Comparison of ENCODE assay signal across 13 mouse cellular contexts in the genomic region with DNA sequence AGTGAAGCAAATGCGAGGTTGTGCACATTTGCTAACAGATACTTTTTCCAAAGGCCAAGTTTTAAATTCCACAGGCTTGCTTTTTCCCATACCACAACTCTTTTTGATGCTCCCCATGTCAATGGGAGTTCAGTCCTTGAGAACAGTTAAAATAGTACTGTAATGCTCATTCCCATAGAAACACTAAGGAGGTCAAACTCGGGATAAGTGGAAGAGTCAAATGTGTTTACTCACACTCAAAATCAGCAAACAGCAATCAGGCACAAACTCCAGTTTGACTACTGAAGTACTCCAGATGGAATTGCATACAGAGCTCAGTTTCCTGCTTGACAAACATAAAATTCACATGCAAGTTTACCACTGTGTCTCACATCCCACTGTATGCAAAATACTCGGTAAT.
"Had no signal": no experiment of that assay in that cellular context is flagged by ENCODE, and none has a peak within 500 bp of the region (broad histone marks: within the 10 kb centered on the region; RNA-seq: fewer than 3 reads in every experiment).

No protein-coding gene starts in this region.

- DNase-seq: right cerebral cortex, postnatal 14 days; thymus, adult 18-20 months; thymus, postnatal 14 days; thymus, postnatal 36 days had no signal

- H3K9me3 ChIP-seq: limb, embryonic 15.5 days; liver, embryonic 12.5 days; megakaryocyte, embryonic 14.5 days; midbrain, embryonic 13.5 days; midbrain, embryonic 15.5 days; neural tube, embryonic 12.5 days had no signal

- H3K36me3 ChIP-seq: limb, embryonic 15.5 days; liver, embryonic 12.5 days; midbrain, embryonic 13.5 days; midbrain, embryonic 15.5 days; neural tube, embryonic 12.5 days had no signal

- H3K4me2 ChIP-seq: limb, embryonic 15.5 days; liver, embryonic 12.5 days; midbrain, embryonic 11.5 days; midbrain, embryonic 13.5 days; midbrain, embryonic 15.5 days; neural tube, embryonic 12.5 days had no signal

- H3K27ac ChIP-seq: limb, embryonic 15.5 days; liver, embryonic 12.5 days; liver, embryonic 14.5 days; macrophage; midbrain, embryonic 13.5 days; midbrain, embryonic 15.5 days; neural tube, embryonic 12.5 days had no signal

- H3K4me1 ChIP-seq: limb, embryonic 15.5 days; liver, embryonic 12.5 days; megakaryocyte, embryonic 14.5 days; midbrain, embryonic 13.5 days; midbrain, embryonic 15.5 days; neural tube, embryonic 12.5 days had no signal

- ATAC-seq: liver, embryonic 12.5 days; midbrain, embryonic 13.5 days; midbrain, embryonic 15.5 days had no signal

- H3K4me3 ChIP-seq: limb, embryonic 15.5 days; liver, embryonic 12.5 days; megakaryocyte, embryonic 14.5 days; midbrain, embryonic 13.5 days; midbrain, embryonic 15.5 days; neural tube, embryonic 12.5 days had no signal

- H3K9ac ChIP-seq: limb, embryonic 15.5 days; liver, embryonic 12.5 days; liver, embryonic 14.5 days; midbrain, embryonic 13.5 days; midbrain, embryonic 15.5 days; neural tube, embryonic 12.5 days had no signal

- H3K27me3 ChIP-seq: limb, embryonic 15.5 days; liver, embryonic 12.5 days; megakaryocyte, embryonic 14.5 days; midbrain, embryonic 13.5 days; midbrain, embryonic 15.5 days; neural tube, embryonic 12.5 days had no signal
